Mouse (Mus musculus): ENCODE results near the gene Akirin1. TPM values are rescaled to one million over a fixed set of nuclear protein-coding genes. Genes with fewer than 3 reads are reported as not detected.
A peak's percentile ranks its signal among the peaks of the same experiment; 100 is the strongest.

The Akirin1 gene
- polyA plus RNA-seq, 1 experiment from 2014 or later, result 56.6 TPM

DNA sequence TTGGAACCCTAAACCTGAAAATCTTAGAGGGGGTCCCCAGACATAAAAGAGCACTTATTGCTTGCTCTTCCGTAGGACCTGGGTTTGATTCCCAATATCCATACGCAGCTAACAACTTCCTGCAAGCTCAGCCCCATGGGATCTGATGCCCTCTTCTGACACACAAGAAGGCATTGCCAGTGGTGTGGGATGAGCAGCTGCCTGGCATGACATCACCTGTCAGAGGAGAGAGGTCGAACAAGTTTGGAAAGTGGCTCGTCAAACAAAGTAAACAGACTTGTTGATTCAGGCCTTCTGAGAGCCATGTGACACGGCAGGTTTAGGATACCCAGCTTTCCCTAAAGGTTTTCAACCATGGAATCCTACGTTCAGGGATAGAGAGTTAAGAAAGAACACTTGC lies 14.9 kb upstream of the Akirin1 start:
- Histone ChIP-seq H3K9ac (ENCODE audit: low read depth, low read length) (no peak overlapping the region), H3K4me2 (replicated peaks; ENCODE audit: low read depth, low read length) (no peak overlapping the region), H3K36me3 (ENCODE audit: control insufficient read depth, insufficient read depth, low read length) (no peaks in the 10 kb centered on the region), H3K9me3 (ENCODE audit: control insufficient read depth, low read length) (no peaks in the 10 kb centered on the region), H3K27me3 (ENCODE audit: control insufficient read depth, insufficient read depth, low read length) (no peaks in the 10 kb centered on the region), H3K4me3 (ENCODE audit: low read length) (no peak overlapping the region), H3K27ac (ENCODE audit: low read depth, low read length) (no peak overlapping the region), H3K4me1 (ENCODE audit: control insufficient read depth, insufficient read depth, low read length) (no peaks in the 10 kb centered on the region)
- ATAC-seq (ENCODE audit: low FRiP score, low TSS enrichment), result no peak
- WGBS, result 80% methylated on average over 6 of the region's 6 CpGs

DNA sequence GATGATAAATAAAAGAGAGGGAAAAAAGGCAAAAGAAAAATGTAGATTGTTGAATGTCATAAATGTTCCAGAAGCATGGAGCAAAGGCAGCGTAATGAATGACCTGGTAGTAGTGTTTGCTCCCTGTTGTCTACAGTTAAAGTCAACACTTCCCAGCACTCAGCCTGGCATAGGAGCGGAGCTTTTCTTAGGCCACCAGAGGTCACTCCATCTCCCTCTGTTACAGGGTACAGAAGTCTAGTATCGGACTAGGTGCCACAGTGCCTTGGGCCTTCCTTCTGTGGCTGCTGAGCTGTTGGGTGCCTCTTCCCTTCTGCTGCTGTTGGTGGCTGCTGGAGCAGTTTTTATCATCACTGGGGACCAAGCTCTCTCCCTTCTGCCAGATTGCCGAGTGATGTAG lies 8.2 kb upstream of the Akirin1 start:
- no peak overlapping the region for H3K9ac ChIP-seq (ENCODE audit: low read depth, low read length)
- no peaks in the 10 kb centered on the region for H3K36me3 ChIP-seq (ENCODE audit: control insufficient read depth, insufficient read depth, low read length)
- H3K4me3 ChIP-seq (ENCODE audit: low read length), result no peak overlapping the region
- H3K27me3 ChIP-seq (ENCODE audit: control insufficient read depth, insufficient read depth, low read length), result no peaks in the 10 kb centered on the region
- no peaks in the 10 kb centered on the region for H3K4me1 ChIP-seq (ENCODE audit: control insufficient read depth, insufficient read depth, low read length)
- no peak overlapping the region for H3K4me2 ChIP-seq (replicated peaks; ENCODE audit: low read depth, low read length)
- no peak for ATAC-seq (ENCODE audit: low FRiP score, low TSS enrichment)
- H3K9me3 ChIP-seq (ENCODE audit: control insufficient read depth, low read length), result no peaks in the 10 kb centered on the region
- H3K27ac ChIP-seq (ENCODE audit: low read depth, low read length), result no peak overlapping the region
- 50% methylated on average over 4 of the region's 4 CpGs for WGBS

DNA sequence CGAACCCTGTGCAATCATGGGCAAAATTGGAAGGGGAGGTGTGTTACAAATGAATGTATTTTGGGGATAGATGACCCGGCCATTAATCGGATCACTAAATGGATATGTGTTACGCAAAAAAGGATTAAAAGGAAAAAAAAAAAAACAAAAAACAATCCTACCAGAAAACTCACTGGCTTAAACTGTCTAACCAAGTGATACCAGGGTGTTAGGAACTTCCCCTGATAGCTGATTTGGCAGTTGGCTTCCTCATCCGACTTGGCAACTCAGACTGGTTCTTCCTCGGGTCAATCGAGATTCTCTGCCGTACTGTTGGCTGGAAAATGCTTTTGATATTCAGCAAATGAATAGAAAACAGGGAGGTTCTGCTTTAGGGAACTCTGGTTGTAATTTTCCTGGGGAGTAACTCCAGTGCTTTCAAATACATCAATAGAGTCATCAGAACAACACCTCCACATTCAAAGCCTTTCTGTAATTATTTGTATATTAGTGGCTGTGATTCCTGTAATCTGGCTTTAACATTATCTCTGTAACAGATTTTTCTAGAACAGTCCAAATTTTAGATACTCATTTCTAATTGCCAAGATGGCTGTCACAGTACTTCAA lies 665 bp upstream of the Akirin1 start:
- Histone ChIP-seq H3K4me2 (replicated peaks; ENCODE audit: low read depth, low read length) (peak overlapping the region; percentile 51), H3K9me3 (ENCODE audit: control insufficient read depth, low read length) (no peaks in the 10 kb centered on the region), H3K36me3 (ENCODE audit: control insufficient read depth, insufficient read depth, low read length) (no peaks in the 10 kb centered on the region), H3K27me3 (ENCODE audit: control insufficient read depth, insufficient read depth, low read length) (no peaks in the 10 kb centered on the region; the same call in 1 of the 2 replicates), H3K4me1 (ENCODE audit: control insufficient read depth, insufficient read depth, low read length) (peaks cover 6% of the 10 kb centered on the region), H3K4me3 (ENCODE audit: low read length) (peak overlapping the region; percentile 99), H3K9ac (ENCODE audit: low read depth, low read length) (peak overlapping the region; percentile 85), H3K27ac (ENCODE audit: low read depth, low read length) (no peak overlapping the region)
- ATAC-seq (ENCODE audit: low FRiP score, low TSS enrichment), result no peak
- under 1% methylated on average over 8 of the region's 8 CpGs for WGBS

DNA sequence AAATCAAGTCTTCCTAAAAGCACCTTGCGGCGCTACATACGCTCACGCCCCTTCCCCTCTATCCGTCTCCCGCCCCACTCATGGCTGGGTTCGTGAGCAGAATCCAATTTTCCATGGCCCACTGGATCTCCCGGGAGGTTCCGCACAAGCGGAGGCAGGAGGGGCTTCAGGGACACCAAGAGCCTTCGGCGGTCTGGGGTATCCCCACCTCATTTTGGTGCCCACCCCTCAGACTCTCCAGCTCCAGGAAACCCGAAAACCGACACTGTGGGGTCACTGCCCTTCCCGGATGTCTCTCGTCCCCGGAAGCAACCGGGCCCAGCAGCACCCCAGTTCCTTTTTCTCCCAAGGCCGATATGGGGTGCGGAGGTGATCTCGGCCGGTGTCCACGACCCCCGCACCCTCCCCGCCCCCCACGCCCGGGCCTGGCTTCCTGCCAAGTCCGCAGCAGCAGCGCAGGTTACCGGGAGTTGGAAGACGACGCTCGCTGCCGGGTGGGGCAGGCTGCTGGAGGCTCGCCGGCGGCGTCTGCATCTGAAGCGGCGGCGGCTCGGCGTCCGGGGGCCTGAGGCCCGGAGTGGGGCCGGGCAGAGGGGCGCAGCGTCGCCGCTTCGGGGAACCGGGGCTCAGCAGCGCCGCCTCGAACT lies 538 bp downstream of the Akirin1 start:
- peaks cover 6% of the 10 kb centered on the region for H3K4me1 ChIP-seq (ENCODE audit: control insufficient read depth, insufficient read depth, low read length)
- peak; percentile 74 for ATAC-seq (ENCODE audit: low FRiP score, low TSS enrichment)

DNA sequence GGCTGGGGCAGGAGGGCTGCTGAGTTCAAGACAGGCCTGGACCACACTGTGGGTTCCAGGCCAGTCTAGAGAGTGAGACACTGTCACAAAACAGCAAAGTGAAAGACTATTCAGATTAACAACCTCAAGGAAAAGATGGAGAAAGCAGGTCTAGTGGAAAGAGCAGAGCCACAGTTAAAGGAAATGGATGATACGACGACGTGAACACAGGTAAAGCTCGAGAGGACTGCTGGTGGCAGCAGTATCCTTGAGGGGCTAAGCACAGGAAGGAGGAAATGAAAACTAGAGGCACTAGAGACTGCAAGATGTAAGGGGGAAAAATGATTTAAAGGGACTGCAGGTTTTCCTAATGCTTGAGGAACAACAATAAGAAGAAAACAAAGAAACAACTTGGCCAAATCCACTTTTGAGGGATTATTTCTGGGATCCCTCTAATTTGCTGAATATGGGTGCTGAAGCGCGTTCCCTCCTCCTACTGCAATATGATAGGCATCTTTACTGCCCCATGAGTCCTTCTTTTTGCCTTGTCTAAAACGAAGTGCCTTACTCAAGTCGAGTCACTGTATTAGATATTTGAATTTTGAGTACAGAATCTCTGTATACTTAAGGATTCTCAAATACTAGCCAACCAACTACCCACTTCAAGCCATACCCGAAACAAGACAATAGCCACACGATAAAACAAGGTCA lies 1.3 kb downstream of the Akirin1 start:
- Histone ChIP-seq H3K27me3 (ENCODE audit: control insufficient read depth, insufficient read depth, low read length) (no peaks in the 10 kb centered on the region; the same call in 1 of the 2 replicates), H3K36me3 (ENCODE audit: control insufficient read depth, insufficient read depth, low read length) (no peaks in the 10 kb centered on the region), H3K27ac (ENCODE audit: low read depth, low read length) (no peak overlapping the region), H3K4me3 (ENCODE audit: low read length) (peak overlapping the region; percentile 99), H3K4me2 (replicated peaks; ENCODE audit: low read depth, low read length) (peak overlapping the region; percentile 86), H3K9me3 (ENCODE audit: control insufficient read depth, low read length) (no peaks in the 10 kb centered on the region), H3K4me1 (ENCODE audit: control insufficient read depth, insufficient read depth, low read length) (peaks cover 6% of the 10 kb centered on the region), H3K9ac (ENCODE audit: low read depth, low read length) (peak overlapping the region; percentile 85; the same call in 1 of the 2 replicates)
- ATAC-seq (ENCODE audit: low FRiP score, low TSS enrichment), result no peak
- 11% methylated on average over 10 of the region's 10 CpGs for WGBS

More for the DNA sequence above, 538 bp downstream of the Akirin1 start:
- under 1% methylated on average over 55 of the region's 55 CpGs for WGBS
- Histone ChIP-seq H3K27ac (ENCODE audit: low read depth, low read length) (peak overlapping the region; percentile 84), H3K27me3 (ENCODE audit: control insufficient read depth, insufficient read depth, low read length) (no peaks in the 10 kb centered on the region; the same call in 1 of the 2 replicates), H3K9ac (ENCODE audit: low read depth, low read length) (peak overlapping the region; percentile 85), H3K4me2 (replicated peaks; ENCODE audit: low read depth, low read length) (peak overlapping the region; percentile 86), H3K9me3 (ENCODE audit: control insufficient read depth, low read length) (no peaks in the 10 kb centered on the region), H3K36me3 (ENCODE audit: control insufficient read depth, insufficient read depth, low read length) (no peaks in the 10 kb centered on the region), H3K4me3 (ENCODE audit: low read length) (peak overlapping the region; percentile 99)

DNA sequence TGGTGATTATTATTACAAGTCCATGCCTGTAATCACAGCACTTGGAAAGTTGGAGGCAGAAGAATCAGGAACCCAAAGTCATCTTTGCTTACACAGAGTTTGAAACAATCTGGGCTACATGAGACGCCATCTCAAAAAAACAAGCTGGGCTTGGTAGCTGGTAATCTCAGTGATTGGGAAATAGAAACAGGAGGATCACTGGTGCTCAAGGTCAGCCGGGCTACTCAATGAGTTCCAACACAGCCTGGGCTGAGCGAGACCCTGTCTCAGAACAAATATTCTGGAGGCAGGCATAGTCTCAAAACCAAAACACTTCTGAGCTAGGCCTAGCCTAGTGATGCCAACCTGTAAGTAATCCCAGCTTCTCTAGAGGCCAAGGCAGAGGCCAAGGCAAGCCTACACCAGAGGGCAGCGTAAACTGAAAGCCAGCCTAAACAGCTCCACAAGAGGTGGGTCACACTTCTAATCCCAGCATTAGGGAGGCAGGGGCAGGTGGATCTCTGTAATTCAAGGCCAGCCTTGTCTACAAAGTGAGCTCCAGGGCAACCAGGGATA lies 4.8 kb downstream of the Akirin1 start:
- H3K4me1 ChIP-seq (ENCODE audit: control insufficient read depth, insufficient read depth, low read length), result peaks cover 6% of the 10 kb centered on the region
- WGBS, result 90% methylated on average over 4 of the region's 4 CpGs
- no peak for ATAC-seq (ENCODE audit: low FRiP score, low TSS enrichment)

DNA sequence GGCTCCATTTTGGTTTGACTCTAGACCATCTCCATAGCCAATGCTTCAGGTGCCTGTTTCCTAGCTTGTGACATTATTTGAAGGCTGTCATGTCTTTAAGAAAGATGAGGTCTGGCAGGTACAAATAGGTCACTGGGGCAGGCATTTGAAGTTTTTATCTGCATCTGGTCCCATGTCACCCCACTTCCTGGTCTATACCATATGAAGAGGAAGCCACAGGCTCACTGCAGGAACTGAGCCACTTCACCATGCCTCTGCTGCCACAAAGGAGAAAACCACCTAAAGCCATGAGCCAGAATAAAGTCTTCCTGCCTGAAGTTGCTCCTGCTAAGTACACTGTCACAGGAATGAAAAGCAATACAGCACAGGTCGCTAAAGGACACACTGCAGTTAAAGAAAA lies 7.3 kb downstream of the Akirin1 start:
- Histone ChIP-seq H3K9me3 (ENCODE audit: control insufficient read depth, low read length) (no peaks in the 10 kb centered on the region), H3K9ac (ENCODE audit: low read depth, low read length) (no peak overlapping the region), H3K4me3 (ENCODE audit: low read length) (no peak overlapping the region), H3K4me1 (ENCODE audit: control insufficient read depth, insufficient read depth, low read length) (no peaks in the 10 kb centered on the region), H3K27me3 (ENCODE audit: control insufficient read depth, insufficient read depth, low read length) (no peaks in the 10 kb centered on the region), H3K4me2 (replicated peaks; ENCODE audit: low read depth, low read length) (no peak overlapping the region), H3K27ac (ENCODE audit: low read depth, low read length) (no peak overlapping the region), H3K36me3 (ENCODE audit: control insufficient read depth, insufficient read depth, low read length) (peaks cover 43% of the 10 kb centered on the region)
- ATAC-seq (ENCODE audit: low FRiP score, low TSS enrichment), result no peak
- WGBS, result 89% methylated on average over 1 of the region's 1 CpGs

More for the DNA sequence above, 4.8 kb downstream of the Akirin1 start:
- H3K4me2 ChIP-seq (replicated peaks; ENCODE audit: low read depth, low read length), result no peak overlapping the region
- no peak overlapping the region for H3K9ac ChIP-seq (ENCODE audit: low read depth, low read length)
- H3K36me3 ChIP-seq (ENCODE audit: control insufficient read depth, insufficient read depth, low read length), result peaks cover 26% of the 10 kb centered on the region
- H3K27me3 ChIP-seq (ENCODE audit: control insufficient read depth, insufficient read depth, low read length), result no peaks in the 10 kb centered on the region
- H3K9me3 ChIP-seq (ENCODE audit: control insufficient read depth, low read length), result no peaks in the 10 kb centered on the region
- H3K4me3 ChIP-seq (ENCODE audit: low read length), result no peak overlapping the region
- H3K27ac ChIP-seq (ENCODE audit: low read depth, low read length), result no peak overlapping the region

DNA sequence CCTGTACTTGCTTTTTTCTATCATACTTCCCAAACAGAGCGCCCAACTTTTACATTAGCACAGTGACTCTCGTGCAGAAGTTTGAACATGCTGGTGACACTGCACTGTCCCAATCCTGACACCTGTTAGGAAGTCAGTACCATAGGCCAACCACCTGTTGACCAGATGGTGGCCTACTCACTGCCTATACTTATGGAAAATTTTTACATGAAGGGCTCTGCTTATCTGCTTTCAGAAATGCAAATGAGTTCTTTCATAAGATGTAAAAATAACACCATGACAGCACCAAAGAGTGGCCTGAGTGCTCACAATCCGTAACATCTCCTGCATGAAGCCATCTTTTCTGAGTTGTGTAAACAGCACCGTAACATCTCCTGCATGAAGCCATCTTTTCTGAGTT lies 11.4 kb downstream of the Akirin1 start:
- Histone ChIP-seq H3K36me3 (ENCODE audit: control insufficient read depth, insufficient read depth, low read length) (peaks cover 64% of the 10 kb centered on the region), H3K9me3 (ENCODE audit: control insufficient read depth, low read length) (no peaks in the 10 kb centered on the region), H3K27me3 (ENCODE audit: control insufficient read depth, insufficient read depth, low read length) (no peaks in the 10 kb centered on the region), H3K4me2 (replicated peaks; ENCODE audit: low read depth, low read length) (no peak overlapping the region), H3K4me1 (ENCODE audit: control insufficient read depth, insufficient read depth, low read length) (no peaks in the 10 kb centered on the region), H3K4me3 (ENCODE audit: low read length) (no peak overlapping the region), H3K9ac (ENCODE audit: low read depth, low read length) (no peak overlapping the region), H3K27ac (ENCODE audit: low read depth, low read length) (no peak overlapping the region)
- whole genome bisulfite sequencing, result 95% methylated on average over 4 of the region's 4 CpGs
- no peak for ATAC-seq (ENCODE audit: low FRiP score, low TSS enrichment)

DNA sequence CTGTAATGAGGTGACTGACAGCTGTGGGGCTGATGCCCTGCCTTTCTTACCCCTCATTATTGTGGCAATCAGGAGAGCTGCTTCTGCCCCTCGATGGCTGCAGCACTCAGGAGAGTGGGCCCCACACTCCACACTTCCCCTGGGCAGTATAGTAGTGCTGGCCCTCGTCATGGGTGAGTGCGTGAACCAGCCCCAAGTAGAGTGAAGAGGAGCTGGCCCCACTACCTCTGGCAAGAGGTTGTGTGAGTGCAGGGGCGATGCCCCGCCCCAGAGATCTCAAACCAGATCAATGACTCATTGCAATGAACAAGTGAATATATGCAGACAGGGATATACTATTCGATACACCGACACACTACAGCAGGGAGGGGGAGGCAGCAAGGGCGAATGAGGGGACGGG lies 16.6 kb downstream of the Akirin1 start:
- no peak overlapping the region for H3K4me3 ChIP-seq (ENCODE audit: low read length)
- no peak overlapping the region for H3K9ac ChIP-seq (ENCODE audit: low read depth, low read length)
- H3K9me3 ChIP-seq (ENCODE audit: control insufficient read depth, low read length), result no peaks in the 10 kb centered on the region
- H3K4me1 ChIP-seq (ENCODE audit: control insufficient read depth, insufficient read depth, low read length), result no peaks in the 10 kb centered on the region
- no peak overlapping the region for H3K4me2 ChIP-seq (replicated peaks; ENCODE audit: low read depth, low read length)
- no peak for ATAC-seq (ENCODE audit: low FRiP score, low TSS enrichment)
- 89% methylated on average over 9 of the region's 9 CpGs for WGBS
- peaks cover 31% of the 10 kb centered on the region for H3K36me3 ChIP-seq (ENCODE audit: control insufficient read depth, insufficient read depth, low read length)
- no peaks in the 10 kb centered on the region for H3K27me3 ChIP-seq (ENCODE audit: control insufficient read depth, insufficient read depth, low read length)
- H3K27ac ChIP-seq (ENCODE audit: low read depth, low read length), result no peak overlapping the region
